Mouse (Mus musculus): ENCODE data around the gene Sept3.
"Not testable (repeated sequence)": the region's sequence is repeated elsewhere in the genome, so short reads cannot be mapped to it uniquely, and the experiment has no call there.

Sept3 gene

DNA sequence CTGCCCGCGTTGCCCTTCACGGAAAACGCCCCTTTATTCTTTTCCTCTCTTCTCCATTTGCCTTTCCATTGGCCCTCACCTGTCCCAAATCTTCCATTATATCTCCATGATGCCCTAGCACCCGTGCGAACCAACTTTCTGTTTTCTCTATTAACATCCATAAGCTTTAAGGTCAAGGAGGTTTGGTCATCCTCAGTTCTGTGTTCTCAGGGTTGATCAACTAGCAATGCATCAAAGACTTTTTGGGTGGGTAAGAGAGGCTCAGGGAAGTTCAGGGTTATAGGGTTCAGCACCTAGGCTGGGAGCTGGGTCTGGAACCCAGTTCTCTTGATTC lies at the start of gene Sept3:
Gene Sept3 (plus strand): TSS at position 301 of the 334 bp plus-strand sequence.
- no peak for DNase-seq

DNA sequence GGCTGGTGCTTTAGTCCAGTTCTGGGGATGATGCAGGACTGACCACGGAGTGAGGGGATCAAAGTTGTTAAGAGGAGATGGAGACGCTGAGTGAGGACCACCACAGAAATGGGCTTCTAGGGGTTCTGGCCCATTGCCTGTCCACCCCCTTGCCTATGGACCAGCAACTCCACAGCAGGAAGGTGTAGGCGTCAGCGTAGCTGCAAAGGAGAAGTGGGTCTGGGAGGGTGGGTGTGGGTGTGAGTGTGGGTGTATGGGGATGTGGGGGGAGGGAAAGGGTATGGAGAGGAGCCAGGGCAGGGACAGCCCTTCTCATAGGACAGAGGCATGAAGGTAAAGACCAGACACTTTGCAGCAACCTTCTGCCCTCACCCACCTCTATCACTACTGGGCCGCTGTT lies 48.9 kb upstream of the Sept3 start:
- DNase-seq: no peak

DNA sequence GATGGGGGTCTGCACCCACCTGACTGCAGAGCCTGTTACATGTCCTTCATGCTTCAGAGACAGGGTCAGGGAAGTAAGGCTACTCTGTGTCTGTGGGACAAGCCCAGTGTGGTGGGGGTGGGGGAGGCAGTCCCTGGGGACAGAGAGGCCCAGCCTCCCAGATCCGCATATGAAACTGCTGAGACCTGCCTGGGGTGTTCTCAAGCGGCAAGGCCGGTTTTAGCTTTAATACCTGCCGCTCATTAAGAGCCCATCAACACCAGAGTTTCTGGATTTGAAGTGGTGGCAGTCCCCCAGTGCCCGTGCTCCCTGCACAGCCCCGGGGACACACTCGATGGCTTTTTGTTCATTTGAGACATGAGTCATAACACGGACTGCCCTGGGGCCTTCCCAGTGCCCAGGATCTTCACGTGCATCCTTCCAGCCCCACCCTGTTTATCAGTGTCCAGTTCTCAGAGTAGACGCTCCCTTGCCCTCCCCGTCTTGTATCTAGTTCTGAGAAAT lies 45.1 kb upstream of the Sept3 start:
- no peak for DNase-seq

DNA sequence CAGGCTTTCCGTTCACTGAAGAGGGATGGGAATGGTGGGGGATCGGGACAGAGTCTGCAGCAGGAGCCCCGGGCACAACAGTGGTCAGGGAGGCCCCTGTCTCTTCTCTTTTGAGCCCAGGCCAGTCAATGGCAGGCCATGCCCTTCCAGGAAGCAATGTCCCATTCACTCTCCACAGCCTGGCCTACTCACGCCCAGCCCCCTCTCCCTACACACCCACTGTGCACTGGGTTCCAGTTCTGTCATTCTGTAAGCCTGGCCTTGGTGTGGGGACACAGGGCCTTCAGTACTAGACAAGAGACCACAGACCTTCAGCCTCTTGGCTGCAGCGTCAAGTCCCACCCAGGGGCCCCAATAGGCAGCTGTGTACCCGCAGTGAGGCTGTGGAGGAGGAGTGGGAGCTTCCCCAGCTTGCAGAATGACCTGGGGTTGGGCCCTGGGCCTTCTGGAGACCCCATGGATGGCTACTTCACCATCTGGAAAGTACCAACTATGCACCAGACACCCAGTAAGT lies 44.5 kb upstream of the Sept3 start:
- no peak for DNase-seq

DNA sequence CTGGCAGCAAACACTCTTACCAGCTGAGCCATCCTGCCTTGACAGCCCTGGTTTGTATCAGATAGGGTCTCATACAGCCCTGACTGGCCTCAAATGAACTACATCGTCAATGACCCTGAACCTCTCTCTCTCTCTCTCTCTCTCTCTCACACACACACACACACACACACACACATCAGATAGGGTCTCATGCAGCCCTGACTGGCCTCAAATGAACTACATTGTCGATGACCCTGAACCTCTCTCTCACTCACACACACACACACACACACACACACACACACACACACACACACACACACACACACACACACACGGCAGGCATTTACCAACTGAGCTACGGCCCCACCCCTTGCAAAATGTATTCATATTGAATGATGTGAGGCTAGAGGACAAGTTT lies 43.6 kb upstream of the Sept3 start:
- no peak for DNase-seq

DNA sequence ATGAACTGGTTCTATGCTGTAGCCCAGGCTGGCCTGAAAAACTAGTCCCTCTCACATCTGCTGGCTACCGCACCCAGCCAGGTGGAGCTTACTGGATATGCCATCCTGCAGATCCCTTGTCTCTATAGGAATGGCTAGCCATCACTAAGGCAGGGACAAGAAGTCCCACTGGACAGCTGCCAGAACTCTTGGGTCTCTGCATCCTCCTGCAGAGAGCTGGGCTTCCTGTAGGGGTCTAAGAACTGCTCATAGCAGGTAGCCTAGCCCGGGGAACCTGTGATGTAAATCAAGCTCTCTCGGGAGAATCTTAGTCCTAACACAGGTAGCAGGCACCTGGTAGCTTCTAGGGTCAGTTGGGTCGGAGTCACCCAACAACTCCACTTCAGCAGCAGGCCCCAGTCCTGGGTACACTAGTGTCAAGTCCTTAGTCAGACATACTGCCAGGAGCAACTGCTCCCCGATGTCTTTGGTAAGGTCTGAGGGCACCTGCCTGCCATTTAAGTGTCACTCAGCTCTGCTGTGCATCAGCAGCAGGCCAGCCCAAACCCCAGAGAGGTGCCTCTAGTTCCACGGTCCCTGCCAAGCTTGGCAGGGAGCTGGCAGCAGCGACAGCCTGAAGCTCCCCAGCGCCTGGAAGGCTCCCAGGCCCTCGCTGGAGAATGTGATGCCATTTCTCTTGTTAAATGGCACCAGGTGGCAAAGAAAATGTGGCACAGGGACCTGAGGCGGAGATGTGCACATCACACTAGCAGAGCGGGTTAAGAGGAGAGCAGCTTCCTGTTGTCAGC lies 42.9 kb upstream of the Sept3 start:
- DNase-seq: peak; percentile 44

DNA sequence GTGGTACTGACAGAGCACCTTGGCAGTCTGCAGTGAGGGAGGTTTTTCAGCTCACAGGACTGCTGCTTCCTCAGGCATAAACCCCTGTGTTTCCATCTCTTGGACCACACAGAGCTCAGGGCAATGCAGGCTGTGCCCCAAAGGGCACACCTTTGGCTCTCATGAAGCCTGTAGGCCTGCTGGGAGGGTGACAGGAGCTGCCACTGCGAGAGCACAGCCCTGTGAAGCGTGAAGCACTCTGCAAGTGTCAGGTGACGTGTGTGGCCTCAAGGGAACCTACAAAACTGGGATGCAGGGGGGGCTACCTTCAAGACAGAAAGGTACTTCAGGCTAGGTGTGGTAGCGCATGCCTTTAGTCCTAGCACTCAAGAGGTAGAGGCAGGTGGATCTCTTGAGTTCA lies 42.0 kb upstream of the Sept3 start:
- DNase-seq: no peak

DNA sequence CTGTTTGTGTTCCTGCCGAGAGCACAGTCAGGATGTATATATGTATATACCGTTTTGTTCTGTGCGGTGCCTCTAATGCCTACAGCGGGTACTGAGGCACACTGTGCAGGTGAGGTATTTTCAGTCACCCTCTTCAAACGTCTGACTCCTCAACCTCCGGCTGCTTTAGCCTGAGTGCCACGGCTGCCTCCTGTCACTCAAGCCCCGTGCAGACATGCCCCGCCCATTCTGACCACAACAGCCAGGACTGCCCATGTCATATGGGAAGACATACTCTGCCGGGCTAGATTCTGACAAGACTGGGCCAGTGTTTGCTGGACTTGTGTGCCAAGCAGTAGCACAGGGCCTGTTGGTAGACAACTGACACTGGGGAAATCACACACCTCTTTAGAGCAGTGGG lies 39.0 kb upstream of the Sept3 start:
- DNase-seq: no peak

DNA sequence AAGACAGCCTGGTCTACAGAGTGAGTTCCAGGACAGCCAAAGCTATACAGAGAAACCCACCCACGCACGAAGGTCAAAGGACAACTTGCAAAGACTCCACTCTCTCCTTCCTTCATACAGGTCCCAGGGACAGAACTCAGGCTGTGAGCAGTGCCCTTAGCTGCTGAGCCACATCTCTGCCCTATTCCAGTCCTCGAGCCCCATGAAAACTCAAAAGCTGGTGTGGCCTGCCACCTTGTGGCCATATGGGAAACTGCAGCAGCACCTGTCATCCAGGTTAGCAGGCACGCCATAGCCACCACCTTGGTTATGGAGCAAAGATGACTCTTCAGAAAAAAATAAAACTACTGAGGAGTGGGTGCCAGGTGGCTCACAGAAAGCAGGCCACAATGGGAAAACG lies 38.1 kb upstream of the Sept3 start:
- DNase-seq: peak; percentile 79

DNA sequence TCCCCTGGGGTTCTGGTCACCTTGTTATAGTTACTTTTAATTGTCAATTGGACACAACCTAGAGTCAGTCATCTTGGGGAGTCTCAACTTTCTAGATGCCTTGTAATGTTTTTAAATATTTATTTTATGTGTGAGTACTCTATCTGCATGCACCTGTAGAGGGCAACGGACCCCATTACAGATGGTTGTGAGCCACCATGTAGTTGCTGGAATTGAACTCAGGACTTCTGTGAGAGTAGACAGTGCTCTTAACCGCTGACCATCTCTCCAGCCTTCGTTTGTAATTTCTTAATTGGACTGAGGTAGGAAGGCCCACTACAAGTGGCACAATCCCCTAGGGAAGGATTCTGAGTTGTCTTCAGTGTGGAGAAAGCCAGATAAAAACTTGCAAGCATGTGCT lies 31.4 kb upstream of the Sept3 start:
- DNase-seq: no peak

DNA sequence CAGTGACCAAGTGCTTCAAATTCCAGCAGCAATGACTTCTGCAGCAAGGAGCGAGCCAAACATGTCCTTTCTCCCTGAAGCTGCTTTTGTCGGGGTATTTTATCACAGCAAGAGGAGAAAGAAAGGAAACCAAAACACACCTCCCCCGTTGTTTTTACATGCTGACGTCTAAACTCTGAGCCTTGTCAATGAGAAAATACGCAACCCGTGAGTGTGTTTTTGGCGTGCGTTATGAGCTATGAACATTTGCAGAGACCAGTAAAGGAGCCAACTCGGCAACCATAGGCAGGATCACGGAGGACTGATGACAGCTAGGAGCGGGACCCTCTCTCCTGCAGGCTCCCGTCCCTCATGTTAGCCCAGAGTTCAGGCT lies 31.0 kb upstream of the Sept3 start:
- no peak for DNase-seq

DNA sequence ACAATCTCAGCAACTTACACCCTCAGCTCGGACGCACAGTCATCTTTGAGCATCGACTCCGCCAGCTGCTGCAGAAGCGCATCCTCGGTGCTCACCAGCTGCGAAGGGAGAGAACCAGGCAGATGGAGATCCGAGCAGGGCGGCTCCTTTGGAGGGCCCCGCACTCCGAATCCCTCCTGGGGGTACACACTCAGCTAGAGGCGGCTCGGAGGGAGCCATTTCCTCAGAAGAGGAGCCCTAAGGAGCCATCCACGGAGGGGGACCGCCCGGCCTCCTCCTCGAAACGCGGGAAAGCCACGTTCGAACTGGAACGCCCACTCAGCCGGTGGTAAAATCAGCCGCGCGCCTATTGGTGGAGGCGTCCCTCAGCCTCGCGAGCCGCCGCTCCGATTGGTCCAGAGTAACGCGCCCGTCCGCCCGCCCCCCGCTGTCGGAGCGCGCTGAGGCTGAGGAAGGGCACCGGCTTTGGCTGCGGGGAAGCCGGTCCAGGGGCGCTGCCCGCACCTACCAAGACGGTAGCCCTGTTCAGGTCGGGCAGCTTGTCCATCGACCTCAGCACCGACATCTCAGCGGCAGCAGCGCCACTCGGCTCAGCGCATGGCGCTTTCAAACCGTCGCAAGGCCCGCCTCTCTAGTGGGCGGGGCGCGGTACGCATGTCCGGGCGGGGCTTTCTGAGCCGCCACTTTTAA lies 30.4 kb upstream of the Sept3 start, which contains the start of gene Cenpm:
Gene Cenpm (minus strand): TSS at position 634 of the 690 bp plus-strand sequence.
- peak; percentile 93 for DNase-seq

DNA sequence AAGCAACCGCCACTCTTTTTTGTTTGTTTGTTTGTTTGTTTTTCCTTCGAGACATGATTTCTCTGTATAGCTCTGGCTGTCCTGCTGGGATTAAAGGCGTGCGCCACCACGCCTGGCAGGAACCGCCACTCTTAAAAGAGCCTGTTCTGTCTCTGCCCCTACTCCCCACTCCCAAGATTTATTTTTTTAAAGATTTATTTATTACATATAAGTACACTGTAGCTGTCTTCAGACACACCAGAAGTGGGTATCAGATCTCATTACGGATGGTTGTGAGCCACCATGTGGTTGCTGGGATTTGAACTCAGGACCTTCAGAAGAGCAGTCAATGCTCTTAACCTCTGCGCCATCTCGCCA lies 29.9 kb upstream of the Sept3 start:
- not testable (repeated sequence) for DNase-seq

DNA sequence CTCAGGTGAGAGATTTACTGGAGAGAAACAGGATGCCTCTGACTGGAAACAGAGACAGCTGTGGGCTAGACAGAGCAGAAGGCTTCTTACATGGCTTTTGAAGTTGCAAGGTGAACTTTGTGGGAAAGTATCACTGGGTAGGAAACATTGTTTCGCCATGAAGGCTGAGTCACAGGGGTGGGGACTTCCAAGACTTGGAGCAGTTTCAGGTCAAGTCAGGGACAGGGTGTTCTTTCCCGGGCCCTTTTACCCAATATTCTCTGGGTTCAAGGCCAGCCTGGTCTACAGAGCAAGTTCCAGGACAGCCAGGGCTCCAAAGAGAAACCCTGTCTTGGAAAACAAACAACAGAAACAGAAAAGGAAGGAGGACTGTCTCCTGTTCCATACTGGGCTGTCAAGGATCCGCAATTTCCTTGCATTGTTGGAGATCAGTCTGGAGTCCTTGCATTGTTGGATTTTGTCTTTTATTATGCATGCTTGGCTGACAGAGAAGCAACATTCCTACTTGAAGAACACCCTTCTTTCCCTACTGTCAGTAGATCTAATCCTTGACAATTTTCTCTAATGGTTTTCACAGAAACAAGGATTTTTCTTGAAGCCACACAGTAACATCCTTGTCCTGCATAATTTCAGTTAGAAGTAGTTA lies 27.4 kb upstream of the Sept3 start:
- DNase-seq: no peak

DNA sequence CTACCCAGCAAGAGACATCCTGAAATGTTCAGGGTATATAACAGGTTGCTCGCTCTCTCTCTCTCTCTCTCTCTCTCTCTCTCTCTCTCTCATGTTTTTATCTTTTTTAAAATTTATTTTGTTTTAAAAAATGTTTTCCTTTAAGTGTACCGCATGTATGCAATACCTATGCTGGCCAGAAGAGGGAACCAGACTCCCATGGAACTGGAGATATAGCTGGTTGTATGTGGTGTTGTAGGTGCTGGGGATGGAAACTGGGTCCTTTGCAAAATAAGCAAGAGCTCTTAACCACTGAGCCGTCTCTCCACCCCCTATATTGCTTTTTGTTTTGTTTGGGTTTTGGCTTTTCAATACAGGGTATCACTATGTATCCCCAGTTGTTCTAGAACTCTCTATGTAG lies 23.1 kb upstream of the Sept3 start:
- DNase-seq: no peak

DNA sequence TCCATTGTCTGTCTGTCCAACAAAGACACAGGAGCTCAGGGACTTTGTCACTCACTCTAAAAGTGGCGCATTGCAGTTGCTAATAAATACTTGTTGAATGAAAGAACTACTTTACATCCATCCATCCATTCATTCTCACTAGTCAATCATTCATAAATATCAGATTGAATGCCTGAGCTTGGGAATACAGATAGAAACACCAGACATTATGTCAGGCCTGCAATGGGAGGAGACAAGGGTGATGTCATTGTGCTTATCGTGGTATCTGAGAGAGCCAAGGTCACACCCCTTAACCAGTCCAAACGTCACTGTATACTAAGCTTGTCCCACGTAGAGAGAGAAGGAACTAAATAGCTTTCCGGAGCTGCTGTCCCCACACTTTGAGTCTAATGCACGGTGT lies 22.6 kb upstream of the Sept3 start, which contains the start of gene 1500009C09Rik:
Gene 1500009C09Rik (plus strand): TSS at position 301 of the 400 bp plus-strand sequence.
- no peak for DNase-seq

DNA sequence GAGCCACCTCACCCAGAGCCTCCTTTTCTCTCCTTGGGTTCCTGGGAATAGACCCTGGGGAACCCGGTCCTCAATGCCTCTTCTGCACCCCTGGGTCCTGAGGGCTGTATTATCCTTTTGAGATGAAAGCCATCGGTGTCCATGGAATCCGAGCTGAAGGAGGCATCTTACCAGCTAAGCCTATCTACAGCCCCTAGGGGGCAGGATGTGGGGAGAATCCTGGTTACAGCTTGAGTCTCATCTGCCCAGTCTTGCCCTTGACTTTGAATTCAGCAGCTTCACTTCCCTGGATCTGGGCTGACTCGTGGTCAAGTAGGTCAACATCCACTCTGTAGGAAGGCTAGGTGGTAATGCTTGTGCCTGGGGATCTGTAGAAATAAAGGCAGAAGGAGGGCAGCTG lies 19.4 kb upstream of the Sept3 start:
- DNase-seq: no peak

DNA sequence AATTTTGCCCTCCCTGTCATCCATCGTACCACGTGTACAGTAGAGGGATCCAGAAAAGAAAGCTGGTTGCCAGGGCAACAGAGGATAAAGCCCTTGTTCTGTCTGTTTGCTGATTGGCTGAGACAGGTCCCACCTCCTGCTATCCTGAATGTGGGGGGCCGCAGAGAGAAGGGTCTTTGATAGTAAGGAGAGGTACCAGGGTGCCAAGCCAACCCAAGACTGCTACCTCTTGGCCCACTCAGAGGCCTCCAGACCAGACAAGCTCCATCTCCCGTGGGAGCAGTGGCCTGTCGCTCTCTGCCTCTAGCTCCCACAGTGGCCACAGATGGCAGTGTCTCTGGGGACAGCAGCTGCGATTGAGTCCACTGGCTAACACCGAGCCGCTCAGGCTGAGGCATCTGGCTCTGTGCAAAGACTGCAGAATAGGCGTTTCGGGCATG lies 18.7 kb upstream of the Sept3 start:
- DNase-seq: peak; percentile 83

DNA sequence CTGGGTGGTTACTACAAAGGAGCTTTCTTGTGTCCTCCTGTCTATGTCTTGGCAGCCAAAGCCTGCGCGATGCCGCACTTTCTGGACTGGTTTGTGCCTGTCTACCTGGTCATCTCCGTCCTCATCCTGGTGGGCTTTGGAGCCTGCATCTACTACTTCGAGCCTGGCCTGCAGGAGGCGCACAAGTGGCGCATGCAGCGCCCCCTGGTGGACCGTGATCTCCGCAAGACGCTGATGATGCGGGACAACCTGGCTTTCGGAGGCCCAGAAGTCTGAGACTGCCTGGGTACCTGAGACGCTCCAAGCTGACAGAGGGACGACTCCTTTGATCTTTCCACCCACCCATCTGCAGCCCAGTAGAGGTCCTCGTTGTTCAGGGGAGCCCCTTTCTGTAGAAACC lies 15.2 kb upstream of the Sept3 start:
- peak; percentile 58 for DNase-seq

DNA sequence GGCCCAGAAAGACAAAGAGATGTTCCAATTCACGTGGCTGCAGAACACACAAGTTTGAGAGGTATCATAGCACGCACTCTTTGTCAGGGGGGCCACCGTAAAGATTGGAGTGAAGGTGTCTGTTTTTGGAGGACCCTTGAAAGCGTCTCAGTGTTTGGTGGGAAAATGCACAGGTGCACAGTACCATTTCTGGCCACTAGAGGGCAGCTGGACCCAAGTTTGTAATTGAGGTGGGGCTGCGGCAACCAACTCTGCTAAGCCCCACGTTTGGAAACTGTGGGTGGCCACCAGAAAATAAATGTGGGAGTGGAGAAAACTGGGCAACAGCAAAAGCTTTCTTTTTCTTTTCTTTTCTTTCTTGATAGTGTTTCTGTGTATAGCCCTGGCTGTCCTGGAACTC lies 8.3 kb upstream of the Sept3 start:
- peak; percentile 51 for DNase-seq

DNA sequence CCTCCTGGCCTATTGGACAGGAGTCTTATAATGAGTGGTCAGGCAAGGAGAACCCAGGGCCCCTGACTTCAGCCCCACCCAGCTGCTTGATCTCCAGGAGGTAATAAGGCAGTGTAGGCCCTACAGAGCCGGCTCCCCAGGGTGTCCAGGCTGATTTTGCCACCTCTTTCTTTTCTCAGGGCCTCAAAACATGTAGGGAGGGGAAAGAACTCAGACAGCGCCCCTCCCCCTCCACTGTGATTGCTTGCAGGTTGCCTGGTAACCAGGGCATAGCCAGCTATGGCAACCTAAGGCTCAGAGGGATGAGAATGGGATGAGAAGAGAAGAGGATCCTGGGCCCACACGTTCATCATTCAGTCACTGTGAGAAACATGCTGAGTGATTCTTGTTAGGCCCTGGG lies 6.5 kb upstream of the Sept3 start:
- DNase-seq: peak; percentile 31

DNA sequence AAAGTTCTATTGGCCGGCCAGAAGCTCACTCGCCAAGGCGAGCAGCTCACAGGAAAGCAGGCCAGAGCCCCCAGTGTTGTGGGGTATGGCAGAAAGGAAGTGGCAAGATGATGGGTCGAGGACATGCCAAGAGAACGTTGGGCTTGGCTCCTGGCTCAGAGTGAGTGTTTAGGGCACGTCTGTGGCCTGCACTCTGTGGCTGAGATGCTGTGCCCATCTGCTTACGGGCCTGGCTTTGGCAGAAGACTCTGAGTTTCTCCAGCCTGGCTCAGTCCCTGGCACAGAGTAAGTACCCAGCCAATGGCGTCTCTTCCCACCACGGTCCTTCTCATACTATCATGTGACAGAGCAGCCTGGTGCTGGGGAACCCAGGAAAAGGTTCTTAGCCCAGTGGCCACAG lies 5.9 kb upstream of the Sept3 start:
- DNase-seq: no peak

DNA sequence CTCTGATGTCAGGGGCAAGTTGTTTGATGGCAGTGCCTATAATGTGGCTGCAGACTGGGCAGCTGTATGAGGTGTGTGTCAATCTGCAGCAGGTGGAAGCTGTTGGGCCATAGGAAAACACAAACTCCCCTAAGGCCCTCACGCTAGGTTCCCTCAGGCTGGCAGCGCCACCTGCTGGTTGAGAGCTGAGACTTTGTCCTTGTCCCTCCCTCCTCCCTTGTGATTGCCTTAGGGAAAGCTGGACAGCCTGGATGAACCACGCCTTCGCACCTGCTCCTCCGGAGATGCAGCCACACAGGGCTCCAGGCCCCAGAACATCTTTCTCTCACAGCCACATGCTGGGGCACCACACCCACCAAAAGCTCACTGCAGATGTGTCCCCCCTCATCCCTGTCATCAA lies 3.5 kb upstream of the Sept3 start:
- DNase-seq: peak; percentile 70

DNA sequence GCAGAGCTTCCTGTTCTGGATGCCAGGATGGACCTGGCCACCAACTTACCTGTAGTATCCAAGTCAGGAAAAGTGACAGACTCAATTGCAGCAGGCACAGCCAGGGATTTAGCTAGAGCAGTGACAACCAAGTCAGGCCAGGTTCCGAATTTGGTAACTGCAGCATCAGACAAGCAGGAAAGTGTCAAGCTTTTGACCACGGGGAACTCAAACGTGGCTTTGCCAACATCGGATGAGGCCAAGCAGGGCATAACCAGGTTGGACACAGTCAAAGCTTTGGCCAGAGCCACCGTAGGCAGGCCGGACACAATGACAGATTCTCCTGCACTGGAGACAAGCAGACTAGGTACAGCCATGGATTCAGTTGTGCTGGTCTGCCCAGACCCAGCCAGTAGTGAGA lies 2.4 kb upstream of the Sept3 start:
- no peak for DNase-seq
